Mouse (Mus musculus) erythroblast, embryonic 14.5 days (primary cell): Measurements from ENCODE around the gene Lmod3.

Experiments
- GATA1 ChIP-seq: IDR thresholded peaks from 2 replicates; pipeline ENCODE4 v1.6.1; 2012; ENCODE audit warnings: low read length, inconsistent platforms, mixed read lengths
- TAL1 ChIP-seq: IDR thresholded peaks from 3 replicates; pipeline ENCODE4 v1.6.1; 2012; ENCODE audit warnings: low read length, inconsistent platforms, mixed read lengths

GRCm38 (mm10) chr6:97265240-97265639 is 12.7 kb upstream of the Lmod3 start:
- TF ChIP-seq GATA1: no peak
- no peak for TF ChIP-seq TAL1
